ENCODE assay signal across 29 mouse cellular contexts in the genomic region with DNA sequence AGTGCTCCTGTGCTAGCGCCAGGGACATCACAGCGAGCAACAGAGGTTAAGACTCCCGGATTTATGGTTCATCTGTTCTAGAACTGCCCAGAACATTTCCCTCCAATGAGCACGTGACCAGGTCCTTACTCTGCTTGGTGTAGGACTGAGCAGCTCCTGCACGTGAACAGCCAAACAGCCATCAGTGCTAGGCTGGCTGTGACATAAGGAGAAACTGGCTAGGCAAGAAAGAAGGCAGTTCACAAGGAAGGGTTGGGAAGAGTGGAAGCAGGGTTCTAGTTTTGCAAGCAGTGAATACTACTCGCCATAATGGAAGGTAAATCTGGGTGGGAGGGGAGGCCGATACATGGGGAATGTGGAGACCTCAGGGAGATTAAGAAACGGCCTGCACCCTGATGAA. TPM values are rescaled to one million over a fixed set of nuclear protein-coding genes. Genes with fewer than 3 reads are reported as not detected.
A peak's percentile ranks its signal among the peaks of the same experiment; 100 is the strongest.
DNase-seq lines count a peak whose midpoint lies in the region; ATAC-seq and TF ChIP-seq lines count a peak whose summit lies in the region.
"Had no signal": no experiment of that assay in that cellular context is flagged by ENCODE, and none has a peak within 500 bp of the region (broad histone marks: within the 10 kb centered on the region; RNA-seq: fewer than 3 reads in every experiment).

No protein-coding gene starts in this region.

- intact Hi-C loops in heart, postnatal 14 days (cut with DNase I) = no loop called here
- intact Hi-C loops in left cerebral cortex, postnatal 25 days (cut with DNase I) = no loop called here

- H3K9me3 ChIP-seq in intestine, embryonic 15.5 days = no peaks in the 10 kb centered on the region
- no peaks in the 10 kb centered on the region for H3K9me3 ChIP-seq in stomach, postnatal 0 days (ENCODE audit: control insufficient read depth, low read length)
- H3K9me3 ChIP-seq: embryonic facial prominence, embryonic 15.5 days; forebrain, embryonic 10.5 days; heart, embryonic 12.5 days had no signal

- DNase-seq in heart, adult 11 months = peak; percentile 68
- no peak for DNase-seq in heart, postnatal 14 days
- peak; percentile 38 for DNase-seq in stomach, postnatal 0 days (ENCODE audit: low spot score)
- DNase-seq in frontal cortex, postnatal 25 days (ENCODE audit: low spot score in 2 of 2) = no peak
- no peak for DNase-seq in left cerebral cortex, postnatal 25 days (ENCODE audit: low spot score in 2 of 2)
- DNase-seq: adrenal gland, postnatal 10 days; cerebellum, adult 11 months; cerebellum, adult 8-10 months; cerebellum, postnatal 14 days; embryo, embryonic 11 days; gastrocnemius, postnatal 14 days; heart, postnatal 36 days had no signal

- no peak overlapping the region for H3K9ac ChIP-seq in intestine, embryonic 15.5 days
- H3K9ac ChIP-seq in stomach, postnatal 0 days (ENCODE audit: low read length) = no peak overlapping the region
- H3K9ac ChIP-seq: embryonic facial prominence, embryonic 15.5 days; heart, embryonic 12.5 days had no signal

- peaks cover 13% of the 10 kb centered on the region for H3K4me1 ChIP-seq in intestine, embryonic 15.5 days (replicated peaks)
- peaks cover 3% of the 10 kb centered on the region for H3K4me1 ChIP-seq in stomach, postnatal 0 days (replicated peaks; ENCODE audit: control insufficient read depth, insufficient read depth)
- H3K4me1 ChIP-seq: embryonic facial prominence, embryonic 15.5 days had no signal

- no peak overlapping the region for H3K4me3 ChIP-seq in intestine, embryonic 15.5 days (replicated peaks)
- no peak overlapping the region for H3K4me3 ChIP-seq in myocyte
- H3K4me3 ChIP-seq in stomach, postnatal 0 days (ENCODE audit: low read depth, low read length) = no peak overlapping the region
- H3K4me3 ChIP-seq: embryonic facial prominence, embryonic 15.5 days; erythroblast, embryonic 14.5 days; forebrain, embryonic 10.5 days; heart, embryonic 12.5 days had no signal

- H3K27ac ChIP-seq in intestine, embryonic 15.5 days = 0 out of 2 replicates have a peak overlapping the region, but pooled peaks have one; percentile 7
- H3K27ac ChIP-seq in stomach, postnatal 0 days (replicated peaks) = no peak overlapping the region
- H3K27ac ChIP-seq: embryonic facial prominence, embryonic 15.5 days; forebrain, embryonic 10.5 days had no signal

- no peak overlapping the region for H3K4me2 ChIP-seq in intestine, embryonic 15.5 days (replicated peaks)
- H3K4me2 ChIP-seq in myocyte (ENCODE audit: low read depth) = no peak overlapping the region
- no peak overlapping the region for H3K4me2 ChIP-seq in stomach, postnatal 0 days (replicated peaks; ENCODE audit: low read depth)
- H3K4me2 ChIP-seq: embryonic facial prominence, embryonic 15.5 days; heart, embryonic 12.5 days had no signal

- no peaks in the 10 kb centered on the region for H3K79me2 ChIP-seq in myocyte (ENCODE audit: control insufficient read depth, insufficient read depth)

- TF ChIP-seq EP300 in stomach, postnatal 0 days (optimal IDR thresholded peaks at IDR 0.05) = no peak

- no peak for TF ChIP-seq CTCF in stomach, postnatal 0 days (IDR thresholded peaks at IDR 0.05; ENCODE audit: low read depth)

- WGBS in intestine, embryonic 15.5 days = 62% methylated on average over 8 of the region's 8 CpGs
- 61% methylated on average over 8 of the region's 8 CpGs for WGBS in stomach, postnatal 0 days

- no peak for TF ChIP-seq POLR2A in myocyte (IDR thresholded peaks at IDR 0.05; ENCODE audit: insufficient read length, low read depth)

- H3K27me3 ChIP-seq in intestine, embryonic 15.5 days (replicated peaks) = no peaks in the 10 kb centered on the region
- no peaks in the 10 kb centered on the region for H3K27me3 ChIP-seq in myocyte (ENCODE audit: control insufficient read depth, insufficient read depth, insufficient read length)
- no peaks in the 10 kb centered on the region for H3K27me3 ChIP-seq in stomach, postnatal 0 days (ENCODE audit: control insufficient read depth, insufficient read depth, low read length)
- H3K27me3 ChIP-seq: embryonic facial prominence, embryonic 15.5 days; heart, embryonic 12.5 days had no signal

- ATAC-seq in intestine, embryonic 15.5 days = peak; percentile 13; the same call in 1 of the 2 replicates
- ATAC-seq in stomach, postnatal 0 days (ENCODE audit: low FRiP score, low TSS enrichment) = peak; percentile 63
- ATAC-seq: forebrain, embryonic 14.5 days had no signal

- H3ac ChIP-seq in myocyte (ENCODE audit: control insufficient read depth, insufficient read length) = no peak overlapping the region

- H3K36me3 ChIP-seq in intestine, embryonic 15.5 days = no peaks in the 10 kb centered on the region
- no peaks in the 10 kb centered on the region for H3K36me3 ChIP-seq in myocyte (ENCODE audit: control insufficient read depth, insufficient read depth)
- H3K36me3 ChIP-seq in stomach, postnatal 0 days (ENCODE audit: control insufficient read depth, insufficient read depth, low read length) = no peaks in the 10 kb centered on the region
- H3K36me3 ChIP-seq: embryonic facial prominence, embryonic 15.5 days; forebrain, embryonic 10.5 days; heart, embryonic 12.5 days had no signal

TF ChIP-seq in myocyte, 11 proteins besides CTCF, POLR2A, EP300 and RAD21:
- TF ChIP-seq E2F4 (IDR thresholded peaks at IDR 0.05; ENCODE audit: insufficient read depth) (no peak), USF1 (IDR thresholded peaks at IDR 0.05; ENCODE audit: low read depth) (peak; percentile 12)
TF ChIP-seq in myocyte: peak in this region for 1.

RNA-seq across cellular contexts. Expression of a gene that starts 10.1 kb away (rescaled TPM):
- total RNA-seq in heart, postnatal 14 days (2021) = 100 to 1,000 TPM; 158 to 162 TPM
- polyA plus RNA-seq in intestine, embryonic 15.5 days (2015; fragmentation: Nextera tagmentation; extraction: Ambion mirVana) = 73.5 and 81.3 TPM in 2 replicates
- polyA plus RNA-seq in myocyte (2012; fragmentation: generic; extraction: Trizol) = 69.4 TPM
- 30.6 and 31.7 TPM in 2 replicates for polyA plus RNA-seq in stomach, postnatal 0 days (2015; fragmentation: Nextera tagmentation; extraction: Ambion mirVana)
- total RNA-seq in left cerebral cortex, postnatal 25 days (2021) = 10 to 100 TPM; 17.4 to 18.8 TPM
- total RNA-seq: MEL had no signal

RNA-seq across cellular contexts. Expression of a gene that starts 14.4 kb away (rescaled TPM):
- total RNA-seq in heart, postnatal 14 days (2021) = not detected
- not detected in 2 replicates for polyA plus RNA-seq in intestine, embryonic 15.5 days (2015; fragmentation: Nextera tagmentation; extraction: Ambion mirVana)
- not detected for polyA plus RNA-seq in myocyte (2012; fragmentation: generic; extraction: Trizol)
- not detected in 2 replicates for polyA plus RNA-seq in stomach, postnatal 0 days (2015; fragmentation: Nextera tagmentation; extraction: Ambion mirVana)
- total RNA-seq in left cerebral cortex, postnatal 25 days (2021) = not detected
- total RNA-seq: adrenal gland, postnatal 10 days; adrenal gland, postnatal 4 days; common myeloid progenitor, adult 5-6 weeks; gastrocnemius, postnatal 14 days; heart, adult 8-10 months; heart, postnatal 36 days; MEL had no signal
- polyA plus RNA-seq: brain, embryonic 14.5 days; C2C12; embryonic facial prominence, embryonic 11.5 days; embryonic facial prominence, embryonic 15.5 days; erythroblast, embryonic 14.5 days; forebrain, embryonic 10.5 days; forebrain, embryonic 14.5 days; gonadal fat pad, adult 2 months; heart, embryonic 12.5 days; heart, embryonic 16.5 days; hindbrain, embryonic 11.5 days had no signal

Comparison
In these comparisons a context has a peak if more than half of its experiments do, and no peak if none do; other contexts are left out.
1. DNase-seq: peak in heart, adult 11 months (single experiment) and stomach, postnatal 0 days (single experiment); none in heart, postnatal 14 days (0 of 2), frontal cortex, postnatal 25 days (0 of 2) and left cerebral cortex, postnatal 25 days (0 of 2).